Mouse (Mus musculus): ENCODE data around the gene Fstl3.

DNA sequence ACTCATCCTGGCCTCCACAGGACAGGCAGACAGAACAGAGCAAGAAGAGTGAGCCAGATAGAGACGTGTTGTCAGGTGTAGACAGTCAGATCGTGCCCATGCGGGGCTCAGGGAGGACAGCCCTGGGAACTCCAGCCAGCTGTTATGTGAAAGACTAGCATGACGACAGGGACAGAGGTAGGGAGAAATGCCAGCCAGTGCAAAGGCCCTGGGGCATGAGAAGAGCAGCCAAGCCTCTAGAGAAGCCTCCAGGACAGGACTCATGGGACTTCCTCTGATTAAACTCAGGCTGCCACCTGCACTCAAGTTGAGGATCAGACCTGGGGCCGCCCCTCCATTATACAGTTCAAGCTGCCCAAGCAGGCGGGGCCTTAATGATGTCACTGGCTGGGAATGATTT, 28.6 kb upstream of the Fstl3 start:
- TF ChIP-seq CTCF (conservative IDR thresholded peaks at IDR 0.05; ENCODE audit: insufficient read depth, insufficient read length, low read depth, low read length): no peak
- no peak for TF ChIP-seq POLR2A (IDR thresholded peaks at IDR 0.05; ENCODE audit: low read depth, low read length)

Data from kidney, adult 2 months (tissue).